Mouse (Mus musculus) E14TG2a.4 (cell line): ENCODE measurements around the gene Gpr21.

Source experiments
- CTCF ChIP-seq: conservative IDR thresholded peaks from 2 replicates; pipeline ENCODE4 v1.5.1; 2014; ENCODE audit warnings: low read length
- NANOG ChIP-seq: IDR thresholded peaks from 2 replicates; pipeline ENCODE4 v1.6.1; 2014; ENCODE audit warnings: borderline replicate concordance, low read length, mixed read lengths
- POU5F1 ChIP-seq: IDR thresholded peaks from 2 replicates; pipeline ENCODE4 v1.6.1; 2014; ENCODE audit warnings: low read length, borderline replicate concordance

GRCm38 (mm10) chr2:37530766-37531165 is 14.6 kb downstream of the Gpr21 start:
- TF ChIP-seq CTCF (no peak), NANOG (no peak), POU5F1 (no peak)
